Mouse (Mus musculus) thymus, postnatal 14 days (tissue): ENCODE data around the gene Krt222.

Experiments used
- DNase-seq: peaks from one replicate; pipeline ENCODE4 v3.0.0; 2021

The Krt222 gene

DNA sequence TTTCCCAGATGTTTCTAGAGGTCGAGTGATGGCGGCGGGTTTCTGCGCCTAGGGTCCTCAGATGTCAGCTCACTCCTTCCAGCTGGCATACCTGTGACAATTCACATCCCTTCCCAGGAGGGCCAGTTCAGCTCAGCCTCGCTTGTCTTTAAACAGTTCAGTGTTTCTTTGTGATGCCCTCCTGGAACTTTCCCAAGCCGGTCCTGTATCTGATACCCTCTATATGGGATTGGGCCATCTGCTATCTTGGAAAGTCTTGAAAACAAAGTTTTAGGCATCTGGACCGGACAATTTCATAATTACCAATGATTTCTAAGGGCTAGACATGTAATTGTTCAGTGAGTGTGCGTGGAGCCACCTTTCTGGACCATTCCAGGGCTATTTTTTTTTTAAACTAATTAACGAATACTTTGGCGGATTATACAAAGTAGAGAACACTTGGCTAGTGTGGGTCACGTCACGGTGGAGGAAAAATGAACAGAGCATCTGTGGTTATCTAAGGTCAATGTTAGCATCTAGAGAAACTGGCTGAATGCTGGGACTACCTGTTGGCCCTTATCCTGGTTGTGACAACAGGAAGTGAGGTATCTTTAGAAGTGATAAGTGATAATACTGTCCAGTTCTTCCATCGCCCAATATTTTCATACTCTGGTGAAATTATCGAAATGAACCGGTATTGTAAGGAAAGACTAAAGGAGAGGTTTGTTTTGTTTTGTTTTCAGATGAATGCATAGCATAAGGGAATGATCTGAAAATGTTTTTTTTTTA, 12.7 kb downstream of the Krt222 start:
- DNase-seq: no peak

GRCm38 (mm10) chr11:99230261-99231048, 13.4 kb downstream of the Krt222 start, which contains the start of gene Smarce1:
Gene Smarce1 (minus strand): TSS chr11:99231017.
- DNase-seq: peak; percentile 85

DNA sequence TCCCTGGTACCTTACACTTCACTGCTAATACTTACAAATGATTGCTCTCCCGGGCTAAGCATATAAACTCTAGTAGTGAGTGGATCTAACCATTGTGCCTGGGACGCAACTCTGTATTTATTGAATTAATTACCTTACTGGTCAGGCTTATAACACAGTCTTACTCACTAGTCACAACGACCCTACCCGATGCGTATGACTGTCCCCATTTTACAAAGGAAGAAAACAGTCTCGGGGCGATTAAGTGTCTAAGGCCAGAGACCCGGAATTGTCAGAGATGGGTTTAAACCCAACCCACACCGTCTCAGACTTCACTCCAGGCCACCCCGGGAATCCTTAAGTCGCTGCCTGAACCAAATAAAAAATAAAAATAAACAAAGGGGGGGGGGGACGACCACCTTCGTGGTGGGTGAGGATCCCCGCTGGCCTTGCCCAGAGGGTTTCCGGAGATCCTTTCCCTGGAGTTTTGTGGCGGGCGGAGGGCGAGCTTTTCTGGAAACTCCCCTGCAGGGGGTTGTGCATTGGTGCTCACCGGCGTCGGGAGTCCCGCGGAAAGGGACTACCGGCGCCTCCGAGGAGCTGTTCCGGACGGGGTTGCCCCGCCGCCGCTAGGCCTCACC, 14.1 kb downstream of the Krt222 start:
- DNase-seq: no peak

GRCm38 (mm10) chr11:99226298-99226697, 17.6 kb downstream of the Krt222 start:
- DNase-seq: no peak

GRCm38 (mm10) chr11:99223310-99223709, 20.6 kb downstream of the Krt222 start:
- no peak for DNase-seq

DNA sequence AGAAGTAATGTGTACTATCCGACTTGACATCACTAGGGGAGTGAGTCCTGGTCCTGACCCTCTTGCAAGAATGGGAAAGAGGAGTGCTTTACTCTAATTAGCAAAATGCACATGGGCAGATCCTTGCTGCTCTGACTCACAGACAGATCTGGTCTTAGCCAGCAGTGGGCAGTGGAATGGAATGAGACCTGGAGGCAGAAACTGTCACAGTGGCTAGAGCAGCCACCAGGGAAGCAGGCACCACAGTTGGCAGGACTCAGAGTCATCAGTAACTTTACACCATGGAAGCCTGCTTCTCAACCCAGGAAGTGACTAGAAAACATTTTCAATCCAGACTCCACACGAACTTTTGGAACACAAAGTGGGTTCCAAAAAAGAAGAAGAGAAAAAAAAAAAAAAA, 22.1 kb downstream of the Krt222 start:
- no peak for DNase-seq

DNA sequence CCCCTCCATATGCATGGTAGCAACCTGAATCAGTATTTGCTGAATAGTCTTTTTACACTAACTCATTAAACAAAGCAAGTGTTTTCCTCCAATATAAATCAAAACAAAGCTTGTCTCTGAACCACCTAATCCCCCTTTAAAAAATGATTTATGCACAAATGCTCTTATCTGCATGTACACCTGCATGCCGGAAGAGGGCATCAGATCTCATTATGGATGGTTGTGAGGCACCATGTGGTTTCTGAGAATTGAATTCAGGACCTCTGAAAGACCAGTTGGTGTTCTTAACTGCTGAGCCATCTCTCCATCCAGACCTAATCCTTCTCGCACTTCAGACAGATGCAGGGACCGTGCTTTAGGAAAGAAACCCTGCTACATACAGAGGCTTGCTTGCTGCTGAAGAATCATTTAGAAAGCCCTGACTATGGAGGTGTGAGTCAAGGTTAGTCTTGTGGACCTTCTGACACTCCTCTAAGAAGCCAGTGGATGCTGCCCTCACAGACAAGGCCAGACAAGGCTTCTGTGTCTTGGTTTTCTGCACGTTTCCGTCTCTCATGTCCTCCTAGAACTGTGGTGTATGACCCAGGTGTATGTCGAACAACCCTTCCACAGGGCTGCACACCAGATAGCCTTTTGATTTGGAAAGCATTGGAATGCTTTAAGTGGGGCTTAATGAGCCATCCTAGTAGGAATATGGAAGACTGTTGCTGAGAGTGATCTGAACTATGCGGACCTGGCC, 26.5 kb downstream of the Krt222 start:
- no peak for DNase-seq

- no peak for DNase-seq
Observed at GRCm38 (mm10) chr11:99216181-99216580, 27.7 kb downstream of the Krt222 start.

GRCm38 (mm10) chr11:99212693-99213092, 31.2 kb downstream of the Krt222 start:
- DNase-seq: no peak

GRCm38 (mm10) chr11:99211964-99212363, 31.9 kb downstream of the Krt222 start:
- DNase-seq: no peak

DNA sequence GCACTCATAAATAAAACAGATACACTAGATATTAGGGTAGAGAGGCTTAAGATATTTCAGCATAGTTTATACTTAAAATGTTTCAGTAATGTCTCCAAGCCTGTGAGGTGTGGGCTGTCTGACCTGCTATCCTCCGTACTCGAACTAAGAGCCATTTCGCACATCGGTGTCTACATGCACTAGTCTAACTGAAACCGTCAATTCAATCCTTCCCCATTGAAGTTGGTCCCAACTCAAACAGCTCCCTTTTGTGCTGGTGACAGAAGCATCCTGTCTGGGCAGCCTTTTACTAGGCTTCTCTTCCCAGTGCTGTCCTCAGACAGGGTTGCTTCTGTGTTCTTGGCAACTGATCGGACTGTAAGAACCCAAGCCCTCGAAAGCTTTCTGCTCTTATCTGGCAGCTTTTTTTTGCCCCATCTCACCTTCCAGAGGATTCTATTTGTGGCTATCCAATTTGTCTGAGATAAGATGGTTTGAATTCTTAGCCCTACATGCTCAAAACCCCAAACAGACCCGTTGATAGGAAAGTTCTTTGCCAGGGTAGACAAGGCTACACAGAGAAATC, 35.7 kb downstream of the Krt222 start:
- no peak for DNase-seq

- DNase-seq: no peak
Observed at GRCm38 (mm10) chr11:99207449-99207848, 36.4 kb downstream of the Krt222 start.

GRCm38 (mm10) chr11:99206954-99207353, 36.9 kb downstream of the Krt222 start:
- peak; percentile 55 for DNase-seq

GRCm38 (mm10) chr11:99189154-99189582, 54.7 kb downstream of the Krt222 start:
- peak; percentile 73 for DNase-seq

- no peak for DNase-seq
Observed at GRCm38 (mm10) chr11:99187348-99187747, 56.5 kb downstream of the Krt222 start.

DNA sequence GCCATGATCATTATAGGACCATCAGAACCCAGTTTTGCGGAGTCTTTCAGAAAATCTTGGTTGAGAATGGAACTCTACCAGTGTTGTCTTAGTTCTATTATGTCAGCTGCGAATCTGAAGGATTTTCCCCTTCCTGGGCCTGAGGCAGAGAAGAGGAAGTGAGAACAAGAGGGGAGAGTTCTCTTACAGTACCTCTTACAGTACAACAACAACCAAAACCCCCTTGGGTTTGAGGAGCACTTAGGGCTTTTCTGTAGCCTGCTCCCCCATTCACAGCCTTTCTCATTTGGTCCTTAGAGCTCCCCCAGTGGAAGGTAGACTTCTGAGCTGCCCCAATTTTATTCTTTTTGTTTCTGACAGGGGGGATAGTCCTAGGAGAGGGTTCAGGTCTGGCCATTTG, 57.0 kb downstream of the Krt222 start:
- no peak for DNase-seq
